Mouse (Mus musculus) liver, postnatal 0 days (tissue): ENCODE measurements around the gene Insyn1. TPM values are rescaled to one million over a fixed set of nuclear protein-coding genes. Genes with fewer than 3 reads are reported as not detected.

Experiments
- ATAC-seq: fragments of 200-750 bp; cut with Nextera tagmentation; 2 replicates; pipeline ENCODE4 v1.8.0; 2017; ENCODE audit warnings: mild to moderate bottlenecking, moderate library complexity
- DNase-seq: peaks from one replicate; pipeline ENCODE4 v3.0.0-alpha.2; 2016
- H3K27ac ChIP-seq: fragments of 300-500 bp; sonication (generic); 2 replicates; pipeline ENCODE4 v1.5.1; 2014; ENCODE audit warnings: antibody characterized with exemption, moderate library complexity, mild to moderate bottlenecking, low read depth
- H3K27me3 ChIP-seq: fragments of 300-500 bp; sonication (generic); 2 replicates; pipeline ENCODE4 v1.6.1; 2014; ENCODE audit warnings: low read length, control low read depth, mixed read lengths; ENCODE audit not compliant: insufficient read depth
- H3K36me3 ChIP-seq: fragments of 300-500 bp; sonication (generic); replicated peaks from 2 replicates; pipeline ENCODE4 v1.6.1; 2014; ENCODE audit warnings: mild to moderate bottlenecking, control low read depth, low read length, moderate library complexity, mixed read lengths; ENCODE audit not compliant: insufficient read depth
- H3K4me1 ChIP-seq: fragments of 300-500 bp; sonication (generic); 2 replicates; pipeline ENCODE4 v1.6.1; 2014; ENCODE audit warnings: antibody characterized with exemption, mild to moderate bottlenecking, control low read depth; ENCODE audit not compliant: insufficient read depth
- H3K4me2 ChIP-seq: fragments of 300-500 bp; sonication (generic); 2 replicates; pipeline ENCODE4 v1.6.1; 2014; ENCODE audit warnings: low read depth, mild to moderate bottlenecking, low read length, moderate library complexity, mixed read lengths
- H3K4me3 ChIP-seq: fragments of 300-500 bp; sonication (generic); 2 replicates; pipeline ENCODE4 v1.5.1; 2014; ENCODE audit warnings: low read depth, low read length
- H3K9ac ChIP-seq: fragments of 300-500 bp; sonication (generic); replicated peaks from 2 replicates; pipeline ENCODE4 v1.6.1; 2014; ENCODE audit warnings: mild to moderate bottlenecking, moderate library complexity
- H3K9me3 ChIP-seq: fragments of 300-500 bp; sonication (generic); 2 replicates; pipeline ENCODE4 v1.6.1; 2016; ENCODE audit warnings: mild to moderate bottlenecking, control low read depth, low read length, mixed read lengths
- CTCF ChIP-seq: sonication (generic); IDR thresholded peaks from 2 replicates; pipeline ENCODE4 v1.5.1; 2016; ENCODE audit warnings: antibody characterized with exemption, low read depth
- EP300 ChIP-seq: IDR thresholded peaks from 2 replicates; pipeline ENCODE4 v1.6.1; 2016; ENCODE audit warnings: antibody characterized with exemption, low read depth, mild to moderate bottlenecking
- WGBS: fragments of 180-500 bp; shearing (Covaris S2); extraction: QIAGEN DNeasy Blood & Tissue Kit; methylation state at CpG from one replicate; pipeline ENCODE4 v1.1.7; 2014; ENCODE audit not compliant: insufficient replicate concordance; 5-methylcytosine and 5-hydroxymethylcytosine counted together
- polyA plus RNA-seq: library from polyadenylated mRNA; unstranded; fragments of >200 nt; fragmentation: Nextera tagmentation; extraction: Ambion mirVana; gene quantifications from 2 replicates; pipeline ENCODE4 v1.2.1, GENCODE M21; 2015

Insyn1 gene
- polyA plus RNA-seq, 1 experiment from 2014 or later, result not detected

DNA sequence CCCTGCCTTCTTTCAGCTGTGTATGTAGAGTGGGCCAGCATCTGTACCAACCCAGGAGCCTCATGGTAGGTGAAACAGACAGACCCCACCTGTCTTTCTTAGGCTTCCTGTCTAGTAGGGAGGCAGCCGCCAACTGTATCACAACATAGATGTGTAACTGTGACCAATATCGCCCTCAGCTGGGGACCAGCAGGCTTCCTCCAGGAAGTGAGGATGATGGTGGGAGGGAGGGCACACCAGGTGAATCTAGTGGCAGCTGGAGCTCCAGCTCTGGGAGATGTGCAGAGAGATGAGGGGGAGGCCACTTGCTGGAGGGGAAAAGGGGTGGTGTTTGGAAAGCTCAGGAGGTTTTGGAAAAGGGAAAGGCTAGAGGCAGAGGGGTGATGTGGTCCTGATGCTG is 6.6 kb downstream of the Insyn1 start:
- no peak for DNase-seq
- peaks cover 14% of the 10 kb centered on the region for H3K27me3 ChIP-seq
- no peak for TF ChIP-seq CTCF
- TF ChIP-seq EP300, result no peak
- H3K9ac ChIP-seq, result no peak overlapping the region
- no peak overlapping the region for H3K27ac ChIP-seq
- H3K36me3 ChIP-seq, result no peaks in the 10 kb centered on the region
- no peak for ATAC-seq
- WGBS, result 73% methylated on average over 2 of the region's 2 CpGs
- no peaks in the 10 kb centered on the region for H3K4me1 ChIP-seq
- H3K9me3 ChIP-seq, result no peaks in the 10 kb centered on the region
- no peak overlapping the region for H3K4me2 ChIP-seq
- no peak overlapping the region for H3K4me3 ChIP-seq

DNA sequence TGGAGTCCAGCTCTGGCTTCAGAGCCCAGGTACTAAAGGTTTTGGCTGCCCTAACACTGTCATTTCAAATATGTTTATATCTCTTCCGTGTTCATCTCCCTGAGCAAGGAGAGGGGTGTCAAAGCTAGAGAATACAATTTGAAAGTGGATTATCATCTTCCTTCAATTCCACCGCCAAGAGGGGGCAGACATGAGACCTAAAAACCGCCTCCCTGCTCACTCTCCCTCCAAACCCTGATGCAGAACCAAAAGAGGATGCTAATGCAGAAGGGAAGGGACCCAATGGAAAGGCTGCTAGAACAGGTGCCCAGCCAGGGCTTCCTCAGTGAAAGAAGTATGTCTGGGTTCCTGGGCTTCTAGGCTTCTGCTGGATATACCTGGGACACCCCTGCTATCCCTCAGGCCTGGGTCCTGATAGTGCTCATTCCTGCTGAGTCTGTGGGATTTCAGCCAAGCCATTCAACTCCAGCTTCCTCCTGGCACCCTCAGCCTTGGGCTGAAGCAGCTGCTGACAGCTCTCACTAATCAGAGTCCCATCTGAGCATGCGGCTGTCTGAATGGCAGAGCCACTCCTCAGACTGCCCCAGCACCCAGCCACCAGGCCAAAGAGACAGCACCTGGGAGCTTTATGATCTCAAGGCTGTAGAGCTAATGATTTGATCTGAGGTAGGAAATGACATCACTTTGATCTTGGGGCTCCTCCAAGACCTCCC is 8.2 kb downstream of the Insyn1 start:
- no peaks in the 10 kb centered on the region for H3K4me1 ChIP-seq
- H3K27ac ChIP-seq, result no peak overlapping the region
- no peak overlapping the region for H3K9ac ChIP-seq
- no peak overlapping the region for H3K4me3 ChIP-seq
- 28% methylated on average over 4 of the region's 4 CpGs for WGBS
- no peak for ATAC-seq
- H3K9me3 ChIP-seq, result no peaks in the 10 kb centered on the region
- TF ChIP-seq CTCF, result peak; percentile 35
- no peak for TF ChIP-seq EP300
- no peaks in the 10 kb centered on the region for H3K36me3 ChIP-seq
- DNase-seq, result no peak
- no peak overlapping the region for H3K4me2 ChIP-seq
- 0 out of 2 replicates have a peak, but pooled peaks cover 3% of the 10 kb centered on the region for H3K27me3 ChIP-seq

DNA sequence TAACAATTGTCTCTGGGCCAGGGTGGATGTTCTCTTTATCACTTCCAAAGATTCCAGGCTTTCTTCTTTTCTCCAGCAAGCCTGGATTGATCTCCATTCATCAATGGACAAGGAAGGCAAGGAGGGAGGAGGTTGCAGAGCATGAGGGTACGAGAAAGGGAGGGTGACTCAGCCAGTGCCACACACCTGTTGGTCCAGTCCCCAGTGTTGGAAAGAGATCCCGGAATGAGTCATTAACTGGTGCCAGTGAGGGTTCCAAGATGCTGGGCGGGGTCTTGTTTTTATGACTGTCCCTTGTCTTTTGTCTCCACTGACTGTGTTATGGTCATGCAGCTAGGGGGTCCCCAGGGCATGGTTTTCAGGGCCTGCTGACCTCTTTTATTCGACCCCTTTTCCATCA is 9.5 kb downstream of the Insyn1 start:
- DNase-seq (no peak), ATAC-seq (no peak)
- Histone ChIP-seq H3K9me3 (no peaks in the 10 kb centered on the region), H3K27me3 (0 out of 2 replicates have a peak, but pooled peaks cover 3% of the 10 kb centered on the region), H3K27ac (no peak overlapping the region), H3K4me1 (no peaks in the 10 kb centered on the region), H3K4me2 (no peak overlapping the region), H3K9ac (no peak overlapping the region), H3K36me3 (no peaks in the 10 kb centered on the region), H3K4me3 (no peak overlapping the region)
- TF ChIP-seq CTCF, result no peak
- no peak for TF ChIP-seq EP300
- 68% methylated on average over 4 of the region's 4 CpGs for WGBS

GRCm38 (mm10) chr9:58500946-58501345 is 12.5 kb downstream of the Insyn1 start:
- Histone ChIP-seq H3K4me3 (no peak overlapping the region), H3K27ac (no peak overlapping the region), H3K4me2 (no peak overlapping the region), H3K27me3 (0 out of 2 replicates have a peak, but pooled peaks cover 2% of the 10 kb centered on the region), H3K9me3 (no peaks in the 10 kb centered on the region), H3K36me3 (no peaks in the 10 kb centered on the region), H3K9ac (no peak overlapping the region), H3K4me1 (no peaks in the 10 kb centered on the region)
- DNase-seq, result no peak
- 73% methylated on average over 5 of the region's 5 CpGs for WGBS
- TF ChIP-seq EP300 (no peak), CTCF (no peak)
- no peak for ATAC-seq

GRCm38 (mm10) chr9:58507216-58508005 is 19.0 kb downstream of the Insyn1 start:
- Histone ChIP-seq H3K9ac (no peak overlapping the region), H3K27ac (peak overlapping the region; percentile 22; the same call in 1 of the 2 replicates), H3K4me2 (no peak overlapping the region), H3K4me3 (no peak overlapping the region), H3K9me3 (no peaks in the 10 kb centered on the region), H3K36me3 (no peaks in the 10 kb centered on the region), H3K27me3 (no peaks in the 10 kb centered on the region), H3K4me1 (no peaks in the 10 kb centered on the region)
- TF ChIP-seq EP300 (no peak), CTCF (no peak)
- ATAC-seq, result no peak
- no peak for DNase-seq
- 47% methylated on average over 8 of the region's 8 CpGs for WGBS

GRCm38 (mm10) chr9:58510452-58510851 is 22.0 kb downstream of the Insyn1 start:
- no peak overlapping the region for H3K27ac ChIP-seq
- no peaks in the 10 kb centered on the region for H3K9me3 ChIP-seq
- no peaks in the 10 kb centered on the region for H3K27me3 ChIP-seq
- no peaks in the 10 kb centered on the region for H3K4me1 ChIP-seq
- no peaks in the 10 kb centered on the region for H3K36me3 ChIP-seq
- no peak for DNase-seq
- no peak for TF ChIP-seq EP300
- no peak for TF ChIP-seq CTCF
- H3K9ac ChIP-seq, result no peak overlapping the region
- WGBS, result 59% methylated on average over 5 of the region's 5 CpGs
- no peak overlapping the region for H3K4me2 ChIP-seq
- no peak overlapping the region for H3K4me3 ChIP-seq
- no peak for ATAC-seq
